Mouse (Mus musculus): ENCODE data around the gene Wdr35.

- TF ChIP-seq CTCF (IDR thresholded peaks at IDR 0.05; ENCODE audit: low read depth) (no peak), EP300 (IDR thresholded peaks at IDR 0.05; ENCODE audit: low read depth) (no peak)
These were observed 46.7 kb downstream of the Wdr35 start for GRCm38 (mm10) chr12:9020431-9020830.
